Mouse (Mus musculus) E14TG2a.4 (cell line): Measurements from ENCODE around the gene 9130230L23Rik.

Experiments used
- CTCF ChIP-seq: conservative IDR thresholded peaks from 2 replicates; pipeline ENCODE4 v1.5.1; 2014; ENCODE audit warnings: low read length
- NANOG ChIP-seq: IDR thresholded peaks from 2 replicates; pipeline ENCODE4 v1.6.1; 2014; ENCODE audit warnings: borderline replicate concordance, low read length, mixed read lengths
- POU5F1 ChIP-seq: IDR thresholded peaks from 2 replicates; pipeline ENCODE4 v1.6.1; 2014; ENCODE audit warnings: low read length, borderline replicate concordance

DNA sequence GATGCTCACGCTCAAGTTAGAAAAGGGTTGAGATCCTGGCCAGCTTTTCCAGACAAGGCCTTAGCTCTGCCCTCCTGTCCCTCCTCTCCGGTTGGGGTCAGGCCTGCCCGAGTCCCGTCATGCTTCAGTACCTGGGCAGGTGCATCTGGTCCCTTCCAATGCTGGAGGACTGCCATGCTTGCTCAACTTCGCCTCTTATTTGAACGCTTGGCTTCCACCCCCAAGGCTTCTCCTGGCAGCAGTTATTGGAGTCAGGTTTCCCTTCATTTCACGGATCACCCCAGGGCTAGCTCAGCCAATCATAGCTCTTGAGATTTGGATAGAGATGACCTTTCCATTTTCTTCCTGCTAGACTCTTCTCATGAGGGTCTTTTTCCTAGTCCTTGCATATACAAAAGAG is 4.0 kb downstream of the 9130230L23Rik start:
- no peak for TF ChIP-seq CTCF
- TF ChIP-seq POU5F1 = no peak
- no peak for TF ChIP-seq NANOG
